Mouse (Mus musculus): ENCODE data around the gene Cphx3. TPM values are rescaled to one million over a fixed set of nuclear protein-coding genes. Genes with fewer than 3 reads are reported as not detected.

The Cphx3 gene
- polyA plus RNA-seq, 1 experiment = not detected

Other genes starting within 250 kb of the Cphx3 start
- 55.8 and 59.2 TPM in 2 replicates for gene Anxa11, start 240.1 kb upstream of the Cphx3 start, polyA plus RNA-seq (2012; rRNA removed)
- gene Plac9a, start 179.2 kb upstream of the Cphx3 start, polyA plus RNA-seq (2012; rRNA removed) = 1.9 TPM in 2 replicates
- gene Tmem254a, start 154.6 kb upstream of the Cphx3 start, polyA plus RNA-seq (2012; rRNA removed) = 0.74 and 1.1 TPM in 2 replicates
- gene Cphx1, start 144.0 kb upstream of the Cphx3 start, polyA plus RNA-seq (2012; rRNA removed) = 0.06 TPM in 1 of 2 replicates, not detected in the other
- gene Duxbl1, start 103.7 kb upstream of the Cphx3 start, polyA plus RNA-seq (2012; rRNA removed) = 0.07 and 0.12 TPM in 2 replicates
- gene Gm9780, start 39.6 kb upstream of the Cphx3 start, polyA plus RNA-seq (2012; rRNA removed) = 8.4 and 19.8 TPM in 2 replicates
- 2.1 TPM in 1 of 2 replicates, not detected in the other for gene Tmem254c, start 14.9 kb upstream of the Cphx3 start, polyA plus RNA-seq (2012; rRNA removed)
- not detected in 2 replicates for gene Cphx2, start 781 bp upstream of the Cphx3 start, polyA plus RNA-seq (2012; rRNA removed)
- 0.04 and 0.05 TPM in 2 replicates for gene Duxbl2, start 36.1 kb downstream of the Cphx3 start, polyA plus RNA-seq (2012; rRNA removed)
- 36.9 and 50.3 TPM in 2 replicates for gene Plac9b, start 100.2 kb downstream of the Cphx3 start, polyA plus RNA-seq (2012; rRNA removed)
- 6.8 and 7.3 TPM in 2 replicates for gene Tmem254b, start 124.7 kb downstream of the Cphx3 start, polyA plus RNA-seq (2012; rRNA removed)
- 0.04 TPM in 1 of 2 replicates, not detected in the other for gene Duxbl3, start 175.7 kb downstream of the Cphx3 start, polyA plus RNA-seq (2012; rRNA removed)

Measured in testis, adult 2 months (tissue).